Mouse (Mus musculus) heart, embryonic 15.5 days (tissue): ENCODE measurements around the gene Cdca5. TPM values are rescaled to one million over a fixed set of nuclear protein-coding genes. Genes with fewer than 3 reads are reported as not detected.
"Not testable (repeated sequence)": the region's sequence is repeated elsewhere in the genome, so short reads cannot be mapped to it uniquely, and the experiment has no call there.

Experiments
- ATAC-seq: fragments of 200-750 bp; cut with Nextera tagmentation; replicated peaks from 2 replicates; pipeline ENCODE4 v1.8.0; 2017; ENCODE audit warnings: low read depth, moderate TSS enrichment; ENCODE audit not compliant: insufficient number of reproducible peaks, insufficient read depth, low FRiP score
- H3K27ac ChIP-seq: fragments of 300-500 bp; sonication (generic); 2 replicates; pipeline ENCODE4 v1.5.1; 2015; ENCODE audit warnings: mild to moderate bottlenecking, inconsistent platforms
- H3K27me3 ChIP-seq: fragments of 300-500 bp; sonication (generic); 2 replicates; pipeline ENCODE4 v1.6.1; 2015; ENCODE audit warnings: inconsistent platforms
- H3K36me3 ChIP-seq: fragments of 300-500 bp; sonication (generic); 2 replicates; pipeline ENCODE4 v1.6.1; 2015; ENCODE audit warnings: mild to moderate bottlenecking, inconsistent platforms
- H3K4me1 ChIP-seq: fragments of 300-500 bp; sonication (generic); replicated peaks from 2 replicates; pipeline ENCODE4 v1.6.1; 2015; ENCODE audit warnings: inconsistent platforms
- H3K4me2 ChIP-seq: fragments of 300-500 bp; sonication (generic); 2 replicates; pipeline ENCODE4 v1.6.1; 2015; ENCODE audit warnings: inconsistent platforms, mild to moderate bottlenecking, moderate library complexity
- H3K4me3 ChIP-seq: fragments of 300-500 bp; sonication (generic); 2 replicates; pipeline ENCODE4 v1.5.1; 2015; ENCODE audit warnings: mild to moderate bottlenecking, inconsistent platforms
- H3K9ac ChIP-seq: fragments of 300-500 bp; sonication (generic); 2 replicates; pipeline ENCODE4 v1.6.1; 2015; ENCODE audit warnings: mild to moderate bottlenecking, inconsistent platforms
- H3K9me3 ChIP-seq: fragments of 300-500 bp; sonication (generic); replicated peaks from 2 replicates; pipeline ENCODE4 v1.6.1; 2016; ENCODE audit warnings: inconsistent platforms
- WGBS: fragments of 180-500 bp; shearing (Covaris S2); methylation state at CpG from one replicate; pipeline ENCODE4 v1.1.7; 2015; ENCODE audit warnings: mixed read lengths; 5-methylcytosine and 5-hydroxymethylcytosine counted together
- microRNA-seq: library from miRNA; unstranded; fragments of <30 nt; microRNA quantifications from one replicate; pipeline ENCODE4, GENCODE M21; 2016
- polyA plus RNA-seq: library from polyadenylated mRNA; unstranded; fragments of >200 nt; fragmentation: Nextera tagmentation; extraction: Ambion mirVana; gene quantifications from 2 replicates; pipeline ENCODE4 v1.2.1, GENCODE M21; 2015

Gene Cdca5
- polyA plus RNA-seq, 1 experiment from 2014 or later, result 19.6 TPM

DNA sequence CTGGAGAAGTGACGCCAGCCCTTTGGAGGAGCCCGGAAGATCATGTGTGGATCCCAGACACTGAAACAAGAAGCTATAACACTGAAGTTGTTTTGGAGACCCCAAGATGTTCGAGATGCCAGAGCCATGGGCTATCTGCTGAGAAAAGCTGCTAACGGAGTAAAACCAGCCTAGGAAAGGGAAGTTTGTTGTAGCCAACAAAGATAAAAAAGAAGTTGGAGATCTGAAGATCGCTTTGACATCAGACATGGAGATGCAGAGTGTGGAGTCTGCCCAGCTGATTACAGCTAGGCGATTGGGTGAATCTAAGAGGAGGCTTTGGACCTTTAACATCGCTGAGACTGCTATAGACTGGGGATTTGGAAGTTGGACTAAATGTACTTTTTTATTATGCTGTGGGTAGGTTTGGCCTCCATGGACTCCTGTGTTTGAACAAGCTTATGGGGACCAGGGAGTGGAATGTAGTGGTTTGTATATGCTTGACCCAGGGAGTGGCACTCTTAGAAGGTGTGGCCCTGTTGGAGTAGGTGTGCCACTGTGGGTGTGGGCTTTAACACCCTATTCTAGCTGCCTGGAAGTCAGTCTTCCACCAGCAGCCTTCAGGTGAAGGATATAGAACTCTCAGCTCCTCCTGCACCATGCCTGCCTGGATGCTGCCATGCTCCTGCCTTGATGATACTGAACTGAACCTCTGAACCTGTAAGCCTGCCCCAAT, 45.8 kb downstream of the Cdca5 start:
- 66% methylated on average over 7 of the region's 7 CpGs for WGBS
- not testable (repeated sequence) for ATAC-seq

GRCm38 (mm10) chr19:6132171-6132827, 47.5 kb downstream of the Cdca5 start:
- no peak overlapping the region for H3K9ac ChIP-seq
- no peaks in the 10 kb centered on the region for H3K9me3 ChIP-seq
- H3K4me3 ChIP-seq, result no peak overlapping the region
- 80% methylated on average over 7 of the region's 7 CpGs for WGBS
- no peaks in the 10 kb centered on the region for H3K27me3 ChIP-seq
- no peak overlapping the region for H3K4me2 ChIP-seq
- H3K36me3 ChIP-seq, result peaks cover 6% of the 10 kb centered on the region; the same call in 1 of the 2 replicates
- ATAC-seq, result no peak
- no peak overlapping the region for H3K27ac ChIP-seq
- H3K4me1 ChIP-seq, result 0 out of 2 replicates have a peak, but pooled peaks cover 2% of the 10 kb centered on the region

More for the DNA sequence above, 45.8 kb downstream of the Cdca5 start:
- not testable (repeated sequence) for H3K27me3 ChIP-seq, H3K4me2 ChIP-seq, H3K4me1 ChIP-seq, H3K9me3 ChIP-seq, H3K27ac ChIP-seq, H3K4me3 ChIP-seq, H3K9ac ChIP-seq, H3K36me3 ChIP-seq

- not testable (repeated sequence) for H3K4me3 ChIP-seq, H3K9ac ChIP-seq, H3K4me2 ChIP-seq, H3K36me3 ChIP-seq, H3K9me3 ChIP-seq, H3K27ac ChIP-seq, ATAC-seq, H3K27me3 ChIP-seq, H3K4me1 ChIP-seq
- WGBS, result 15% methylated on average over 1 of the region's 1 CpGs
Measured at GRCm38 (mm10) chr19:6133197-6133596, 48.4 kb downstream of the Cdca5 start.

DNA sequence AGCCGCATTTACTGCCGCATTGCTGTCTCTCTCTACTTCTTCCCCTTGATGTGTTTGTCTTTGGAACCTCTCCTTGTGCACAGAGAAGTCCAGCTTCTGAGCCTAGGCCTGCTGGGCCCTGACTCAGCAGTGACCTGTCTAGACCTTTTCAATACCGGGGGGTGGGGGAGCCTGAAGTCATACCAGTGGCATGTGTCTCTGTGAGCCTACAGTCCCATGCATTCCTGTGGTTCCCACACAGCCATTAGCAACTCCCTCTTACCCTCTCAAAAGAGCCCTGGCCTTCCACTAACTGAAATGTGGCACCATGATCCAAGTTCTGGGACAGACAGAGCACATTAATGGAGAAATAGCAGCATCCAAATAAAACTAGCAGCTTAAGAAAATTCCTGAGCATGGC, 51.6 kb downstream of the Cdca5 start:
- Histone ChIP-seq H3K4me2 (no peak overlapping the region), H3K4me3 (no peak overlapping the region), H3K36me3 (peaks cover 7% of the 10 kb centered on the region; the same call in 1 of the 2 replicates), H3K9ac (no peak overlapping the region), H3K27ac (no peak overlapping the region), H3K27me3 (no peaks in the 10 kb centered on the region), H3K4me1 (peaks cover 8% of the 10 kb centered on the region), H3K9me3 (no peaks in the 10 kb centered on the region)
- 78% methylated on average over 3 of the region's 3 CpGs for WGBS
- no peak for ATAC-seq

DNA sequence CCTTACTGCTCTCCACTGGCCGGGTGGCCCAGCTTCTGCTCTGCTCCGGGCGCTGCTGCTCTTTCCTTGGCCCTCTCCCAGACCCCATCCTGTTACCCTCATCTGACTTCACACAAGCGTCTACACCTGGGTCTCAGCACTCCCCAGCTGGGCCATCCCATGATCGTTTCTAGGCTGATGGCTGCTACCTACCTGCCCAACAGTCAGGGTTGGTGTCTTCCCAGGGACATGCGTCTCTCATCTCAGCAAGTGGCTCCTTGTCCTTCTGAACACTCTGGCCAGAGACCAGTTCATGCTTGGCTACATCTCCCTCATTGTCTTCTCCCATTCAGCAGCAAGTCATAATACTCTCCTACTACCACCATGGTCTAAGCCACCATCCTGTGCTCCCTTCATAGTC, 54.9 kb downstream of the Cdca5 start:
- H3K4me1 ChIP-seq, result peaks cover 12% of the 10 kb centered on the region

GRCm38 (mm10) chr19:6140374-6140677, 55.5 kb downstream of the Cdca5 start:
- peak overlapping the region; percentile 84 for H3K9ac ChIP-seq
- H3K27me3 ChIP-seq, result no peaks in the 10 kb centered on the region
- H3K27ac ChIP-seq, result peak overlapping the region; percentile 93
- H3K4me2 ChIP-seq, result peak overlapping the region; percentile 94
- 6% methylated on average over 16 of the region's 16 CpGs for whole genome bisulfite sequencing
- H3K4me1 ChIP-seq, result peaks cover 12% of the 10 kb centered on the region
- H3K9me3 ChIP-seq, result no peaks in the 10 kb centered on the region
- H3K36me3 ChIP-seq, result 0 out of 2 replicates have a peak, but pooled peaks cover 4% of the 10 kb centered on the region
- peak overlapping the region; percentile 70 for H3K4me3 ChIP-seq
- ATAC-seq, result no peak

More for the DNA sequence above, 54.9 kb downstream of the Cdca5 start:
- H3K4me2 ChIP-seq, result peak overlapping the region; percentile 94; the same call in 1 of the 2 replicates
- no peak for ATAC-seq
- no peaks in the 10 kb centered on the region for H3K27me3 ChIP-seq
- H3K36me3 ChIP-seq, result 0 out of 2 replicates have a peak, but pooled peaks cover 4% of the 10 kb centered on the region
- no peaks in the 10 kb centered on the region for H3K9me3 ChIP-seq
- H3K4me3 ChIP-seq, result peak overlapping the region; percentile 70; the same call in 1 of the 2 replicates
- H3K27ac ChIP-seq, result no peak overlapping the region
- WGBS, result 90% methylated on average over 6 of the region's 6 CpGs
- H3K9ac ChIP-seq, result peak overlapping the region; percentile 84

DNA sequence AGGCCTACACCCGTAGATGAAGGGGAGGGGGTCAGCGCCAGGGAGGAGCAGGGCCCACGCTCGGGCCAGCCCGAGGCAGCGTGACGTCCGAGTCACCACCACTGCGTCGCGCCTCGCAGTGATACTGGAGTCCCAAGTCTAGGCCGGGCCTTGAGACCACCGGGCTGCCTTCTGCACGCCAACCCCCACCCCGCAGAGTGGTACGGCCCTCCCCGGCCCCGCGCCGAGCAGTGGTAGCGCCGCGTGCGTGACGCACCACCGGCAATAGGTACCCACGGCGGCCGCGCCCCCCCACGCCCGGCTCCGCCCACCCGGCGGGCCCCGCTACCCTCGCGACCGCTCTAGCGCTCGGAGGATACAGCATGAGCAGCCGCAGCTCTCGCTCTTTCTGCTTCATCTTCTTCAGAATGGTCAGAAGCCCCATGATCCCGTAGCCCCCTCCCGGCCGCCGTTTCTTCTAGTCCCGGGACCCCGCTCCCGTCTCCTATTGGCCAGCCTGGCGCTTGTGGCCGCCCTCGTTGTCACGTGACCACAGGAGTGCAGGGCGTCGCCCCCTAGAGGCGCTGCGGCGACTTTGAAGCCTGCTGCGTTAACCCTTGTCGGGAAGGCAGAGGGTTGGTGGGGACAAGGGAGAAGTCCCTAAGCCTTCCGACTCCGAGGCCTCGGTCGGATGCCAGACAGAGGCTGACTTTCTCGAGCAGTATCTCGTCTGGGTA, 56.1 kb downstream of the Cdca5 start, which contains the start of gene Batf2:
Batf2 (plus strand) TSS at position 306 of the 716 bp plus-strand sequence.
- H3K9me3 ChIP-seq, result no peaks in the 10 kb centered on the region
- peak within 1 kb of the TSS; percentile 84 for H3K9ac ChIP-seq
- WGBS, result under 1% methylated on average over 63 of the region's 68 CpGs
- H3K27ac ChIP-seq, result peak within 1 kb of the TSS; percentile 93
- H3K4me2 ChIP-seq, result peak within 1 kb of the TSS; percentile 94
- H3K4me3 ChIP-seq, result peak within 1 kb of the TSS; percentile 70
- peak; percentile 89 for ATAC-seq
- no peaks in the 10 kb centered on the region for H3K27me3 ChIP-seq
- 0 out of 2 replicates have a peak, but pooled peaks cover 4% of the 10 kb centered on the region for H3K36me3 ChIP-seq
- peaks cover 12% of the 10 kb centered on the region for H3K4me1 ChIP-seq

DNA sequence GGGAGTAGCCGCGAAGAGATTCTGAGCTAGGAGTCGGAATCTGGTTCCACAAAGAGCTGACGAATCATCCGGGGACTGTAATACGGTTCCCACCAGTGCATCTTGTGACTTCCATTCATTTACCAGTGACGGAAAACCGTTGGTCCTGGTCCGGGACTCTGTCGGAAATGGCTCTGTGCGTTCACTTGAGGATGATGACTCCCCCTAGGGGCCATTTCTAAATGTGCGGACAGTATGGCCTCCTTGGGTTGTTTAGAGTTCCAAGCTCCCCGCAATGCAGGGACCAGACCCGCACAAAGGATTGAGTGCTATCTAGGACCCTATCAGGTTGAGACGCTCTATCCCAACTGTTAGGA, 56.6 kb downstream of the Cdca5 start, which contains the start of gene Arl2:
Arl2 (minus strand) TSS at position 155 of the 356 bp plus-strand sequence.
- H3K36me3 ChIP-seq, result 0 out of 2 replicates have a peak, but pooled peaks cover 4% of the 10 kb centered on the region
- peak within 1 kb of the TSS; percentile 93 for H3K27ac ChIP-seq
- H3K4me1 ChIP-seq, result peaks cover 12% of the 10 kb centered on the region
- WGBS, result under 1% methylated on average over 15 of the region's 15 CpGs
- H3K4me3 ChIP-seq, result peak within 1 kb of the TSS; percentile 70
- H3K9me3 ChIP-seq, result no peaks in the 10 kb centered on the region
- H3K4me2 ChIP-seq, result peak within 1 kb of the TSS; percentile 94
- peak within 1 kb of the TSS; percentile 84 for H3K9ac ChIP-seq
- no peaks in the 10 kb centered on the region for H3K27me3 ChIP-seq
- peak; percentile 68 for ATAC-seq

Small RNAs within 50 kb of the gene (microRNA-seq; reads per million reads assigned to microRNA genes)
- 2.3 reads per million, percentile 3 among the genes with 10 or more reads in this experiment for gene Mir6988

Other genes with a start within 250 kb of the Cdca5 start
- gene Frmd8, start 209.7 kb upstream of the Cdca5 start, polyA plus RNA-seq, result 25.1 and 35.1 TPM in 2 replicates
- 3.2 and 4.2 TPM in 2 replicates for gene Slc25a45, start 207.2 kb upstream of the Cdca5 start, polyA plus RNA-seq
- 1.2 and 2.0 TPM in 2 replicates for gene Tigd3, start 190.8 kb upstream of the Cdca5 start, polyA plus RNA-seq
- gene Dpf2, start 172.0 kb upstream of the Cdca5 start, polyA plus RNA-seq, result 81.9 and 106 TPM in 2 replicates
- 10.4 and 13.0 TPM in 2 replicates for gene Cdc42ep2, start 160.2 kb upstream of the Cdca5 start, polyA plus RNA-seq
- gene Pola2, start 120.8 kb upstream of the Cdca5 start, polyA plus RNA-seq, result 35.8 and 48.9 TPM in 2 replicates
- not detected in 2 replicates for gene Slc22a20, start 98.8 kb upstream of the Cdca5 start, polyA plus RNA-seq
- gene Capn1, start 69.1 kb upstream of the Cdca5 start, polyA plus RNA-seq, result 6.6 and 10.0 TPM in 2 replicates
- gene Syvn1, start 38.4 kb upstream of the Cdca5 start, polyA plus RNA-seq, result 14.5 and 19.2 TPM in 2 replicates
- 54.5 and 55.3 TPM in 2 replicates for gene Mrpl49, start 27.2 kb upstream of the Cdca5 start, polyA plus RNA-seq
- 434 and 453 TPM in 2 replicates for gene Fau, start 27.1 kb upstream of the Cdca5 start, polyA plus RNA-seq
- 19.3 and 25.6 TPM in 2 replicates for gene Znhit2, start 23.8 kb upstream of the Cdca5 start, polyA plus RNA-seq
- 5.4 and 11.3 TPM in 2 replicates for gene Tm7sf2, start 16.6 kb upstream of the Cdca5 start, polyA plus RNA-seq
- 35.6 and 51.9 TPM in 2 replicates for gene Vps51, start 7.8 kb upstream of the Cdca5 start, polyA plus RNA-seq
- gene Tmem262, start 5.0 kb upstream of the Cdca5 start, polyA plus RNA-seq, result not detected in 2 replicates
- 0.48 and 1.3 TPM in 2 replicates for gene Gm28374, start 2.7 kb upstream of the Cdca5 start, polyA plus RNA-seq
- gene Zfpl1, start within 50 bp of the Cdca5 start, polyA plus RNA-seq, result 39.1 and 53.1 TPM in 2 replicates
- gene AC131692.1, start 9.4 kb downstream of the Cdca5 start, polyA plus RNA-seq, result 0.20 and 0.38 TPM in 2 replicates
- 0.21 and 0.36 TPM in 2 replicates for gene Naaladl1, start 20.8 kb downstream of the Cdca5 start, polyA plus RNA-seq
- 28.1 and 38.1 TPM in 2 replicates for gene Sac3d1, start 33.7 kb downstream of the Cdca5 start, polyA plus RNA-seq
- gene Snx15, start 43.3 kb downstream of the Cdca5 start, polyA plus RNA-seq, result 19.8 and 25.9 TPM in 2 replicates
- gene Batf2, start 56.0 kb downstream of the Cdca5 start, polyA plus RNA-seq, result 0.23 TPM in 1 of 2 replicates, not detected in the other
- gene Arl2, start 56.6 kb downstream of the Cdca5 start, polyA plus RNA-seq, result 74.7 and 81.8 TPM in 2 replicates
- not detected in 2 replicates for gene Majin, start 99.4 kb downstream of the Cdca5 start, polyA plus RNA-seq
- gene Gpha2, start 141.4 kb downstream of the Cdca5 start, polyA plus RNA-seq, result 0.57 TPM in 1 of 2 replicates, not detected in the other
- gene Ppp2r5b, start 150.9 kb downstream of the Cdca5 start, polyA plus RNA-seq, result 21.4 and 28.1 TPM in 2 replicates
- gene Atg2a, start 156.7 kb downstream of the Cdca5 start, polyA plus RNA-seq, result 6.7 and 10.0 TPM in 2 replicates
- gene Ehd1, start 191.7 kb downstream of the Cdca5 start, polyA plus RNA-seq, result 54.1 and 66.8 TPM in 2 replicates
- 0.30 and 0.60 TPM in 2 replicates for gene Cdc42bpg, start 221.5 kb downstream of the Cdca5 start, polyA plus RNA-seq
- gene Men1, start 250.0 kb downstream of the Cdca5 start, polyA plus RNA-seq, result 36.1 and 50.6 TPM in 2 replicates